Mouse (Mus musculus): ENCODE data around the gene Ccdc85b. TPM values are rescaled to one million over a fixed set of nuclear protein-coding genes. Genes with fewer than 3 reads are reported as not detected.
"Not testable (repeated sequence)": the region's sequence is repeated elsewhere in the genome, so short reads cannot be mapped to it uniquely, and the experiment has no call there.

Gene Ccdc85b
- total RNA-seq, 2 experiments from 2014 or later: 28.5 to 31.7 TPM

DNA sequence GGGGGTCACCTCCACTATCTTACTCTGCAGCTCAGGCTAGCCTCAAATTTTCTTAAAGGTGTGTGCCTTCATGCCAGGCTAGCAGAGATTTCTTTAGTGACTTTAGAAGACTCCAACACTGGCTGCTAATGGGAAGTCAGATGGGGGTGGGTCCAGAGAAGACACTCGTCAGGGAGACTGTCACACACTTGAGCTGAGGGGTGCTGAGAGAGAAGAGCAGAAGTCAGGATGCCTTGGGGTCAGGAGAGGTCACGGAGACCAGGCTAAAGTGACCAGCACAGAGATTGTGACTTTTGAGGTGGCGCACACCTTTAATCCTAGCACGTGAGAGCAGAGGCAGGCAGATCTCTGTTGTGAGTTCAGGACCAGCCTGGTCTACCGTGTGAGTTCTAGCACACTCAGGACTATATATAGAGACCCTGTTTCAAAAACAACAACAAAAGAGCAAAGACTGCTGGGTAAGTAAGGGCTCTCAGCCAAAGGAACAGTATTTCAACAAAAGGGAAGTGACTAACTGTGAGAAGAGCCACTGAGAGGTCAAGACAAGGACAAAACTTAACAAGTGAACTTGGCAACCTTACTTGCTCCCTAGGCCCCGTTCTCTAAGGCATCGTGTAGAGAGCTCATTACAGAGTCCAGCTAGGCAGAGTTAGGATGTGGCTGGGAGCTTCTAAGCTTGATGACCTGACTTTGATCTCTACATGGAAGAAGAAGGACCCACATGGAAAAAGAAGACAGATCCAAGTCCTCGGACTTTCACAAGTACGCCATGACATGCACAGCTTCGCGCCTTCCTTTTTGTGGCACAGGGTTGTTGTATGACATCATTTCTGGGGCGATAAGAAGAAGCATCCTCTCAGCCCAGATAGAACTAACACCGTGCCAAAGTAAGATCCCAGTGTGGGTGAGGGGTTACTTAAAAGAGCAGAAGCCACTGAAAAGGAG is 49.4 kb downstream of the Ccdc85b start:
- intact Hi-C loops (cut with DNase I): no loop called here
- DNase-seq (ENCODE audit: low spot score in 2 of 2): no peak

DNA sequence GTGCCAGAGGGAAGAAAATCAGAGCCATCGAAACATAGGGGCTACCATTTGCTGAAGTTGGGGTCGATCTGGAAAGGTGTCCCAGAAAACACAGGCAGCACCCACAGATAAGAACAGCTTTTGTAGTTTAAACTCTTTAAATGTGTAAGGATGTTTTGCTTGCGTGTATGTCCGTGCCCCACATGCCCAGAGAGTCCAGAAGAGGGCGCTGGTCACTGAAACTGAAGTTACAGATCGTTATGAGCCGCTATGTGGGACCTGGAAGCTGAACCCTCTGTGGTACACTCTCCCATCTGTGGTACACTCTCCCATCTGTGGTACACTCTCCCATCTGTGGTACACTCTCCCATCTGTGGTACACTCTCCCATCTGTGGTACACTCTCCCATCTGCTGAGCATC is 50.6 kb downstream of the Ccdc85b start:
- intact Hi-C loops (cut with DNase I): no loop called here
- peak in 1 of 2 experiments; percentile 40 for DNase-seq (ENCODE audit: low spot score in 2 of 2)

DNA sequence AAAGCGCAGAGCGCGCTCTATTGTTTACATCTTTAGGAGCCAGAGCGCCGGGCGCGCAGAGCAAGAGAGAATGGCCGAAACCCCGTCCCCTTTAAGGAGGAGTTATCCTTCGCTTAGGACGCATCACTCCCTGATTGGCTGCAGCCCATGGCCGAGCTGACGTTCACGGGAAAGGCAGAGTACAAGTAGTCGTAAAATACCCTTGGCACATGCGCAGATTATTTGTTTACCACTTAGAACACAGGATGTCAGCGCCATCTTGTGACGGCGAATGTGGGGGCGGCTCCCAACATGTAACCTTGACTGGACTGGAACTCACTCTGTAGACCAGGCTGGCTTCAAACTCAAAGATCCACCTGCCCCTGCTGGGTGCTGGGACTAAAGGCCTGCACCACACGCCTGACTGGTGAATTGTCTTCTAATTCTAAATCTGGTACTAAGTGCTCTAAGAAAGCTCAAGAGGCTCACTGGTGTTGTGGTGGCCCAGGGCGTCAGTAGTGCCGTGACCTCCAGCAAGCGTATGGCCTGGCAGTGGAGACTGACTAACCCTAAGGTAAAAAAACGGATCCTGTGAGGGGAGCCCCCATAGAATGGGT is 51.1 kb downstream of the Ccdc85b start:
- intact Hi-C loops (cut with DNase I): not testable (repeated sequence)
- peak in 1 of 2 experiments; percentile 43 for DNase-seq (ENCODE audit: low spot score in 2 of 2)

GRCm38 (mm10) chr19:5405924-5406323 is 51.8 kb downstream of the Ccdc85b start:
- intact Hi-C loops (cut with DNase I): no loop called here
- DNase-seq (ENCODE audit: low spot score in 2 of 2): no peak

Other genes starting within 250 kb of the Ccdc85b start
- 10 to 100 TPM; 62.0 to 63.1 TPM for gene Pacs1, start 184.8 kb downstream of the Ccdc85b start, total RNA-seq (2021)
- 100 to 1,000 TPM; 201 to 202 TPM for gene Sf3b2, start 162.4 kb downstream of the Ccdc85b start, total RNA-seq (2021)
- 10 to 100 TPM; 78.9 to 87.4 TPM for gene Gal3st3, start 159.6 kb downstream of the Ccdc85b start, total RNA-seq (2021)
- gene Catsper1, start 122.2 kb downstream of the Ccdc85b start, total RNA-seq (2021): not detected
- gene Cst6, start 108.3 kb downstream of the Ccdc85b start, total RNA-seq (2021): 10 to 100 TPM; 20.8 to 35.6 TPM
- gene Eif1ad, start 91.2 kb downstream of the Ccdc85b start, total RNA-seq (2021): 10 to 100 TPM; 20.5 to 24.2 TPM
- gene Banf1, start 90.7 kb downstream of the Ccdc85b start, total RNA-seq (2021): 10 to 100 TPM; 74.3 to 83.3 TPM
- 100 to 1,000 TPM in 1 of 2 experiments, 10 to 100 TPM in 1; 75.6 to 103 TPM for gene Sart1, start 69.2 kb downstream of the Ccdc85b start, total RNA-seq (2021)
- gene Tsga10ip, start 55.4 kb downstream of the Ccdc85b start, total RNA-seq (2021): not detected
- 100 to 1,000 TPM; 245 to 260 TPM for gene Drap1, start 32.9 kb downstream of the Ccdc85b start, total RNA-seq (2021)
- gene AI837181, start 32.8 kb downstream of the Ccdc85b start, total RNA-seq (2021): 10 to 100 TPM; 70.2 to 78.3 TPM
- not detected for gene Fosl1, start 10.3 kb downstream of the Ccdc85b start, total RNA-seq (2021)
- gene Fibp, start 2.7 kb upstream of the Ccdc85b start, total RNA-seq (2021): 10 to 100 TPM; 87.2 to 95.1 TPM
- under 1 TPM in 1 of 2 experiments, not detected in 1; 0.86 TPM for gene Ctsw, start 10.6 kb upstream of the Ccdc85b start, total RNA-seq (2021)
- 10 to 100 TPM; 11.2 to 16.0 TPM for gene Efemp2, start 16.1 kb upstream of the Ccdc85b start, total RNA-seq (2021)
- gene Mus81, start 30.5 kb upstream of the Ccdc85b start, total RNA-seq (2021): 10 to 100 TPM; 30.5 to 31.1 TPM
- gene Cfl1, start 32.6 kb upstream of the Ccdc85b start, total RNA-seq (2021): 1,000 to 10,000 TPM; 1,319 to 1,567 TPM
- gene 1700020D05Rik, start 45.9 kb upstream of the Ccdc85b start, total RNA-seq (2021): 10 to 100 TPM in 1 of 2 experiments, 1 to 10 TPM in 1; 2.7 to 11.0 TPM
- gene Snx32, start 52.6 kb upstream of the Ccdc85b start, total RNA-seq (2021): 10 to 100 TPM; 77.2 to 89.0 TPM
- gene Ovol1, start 102.8 kb upstream of the Ccdc85b start, total RNA-seq (2021): not detected
- 1 to 10 TPM; 6.6 to 7.3 TPM for gene Ap5b1, start 110.1 kb upstream of the Ccdc85b start, total RNA-seq (2021)
- gene Rnaseh2c, start 144.0 kb upstream of the Ccdc85b start, total RNA-seq (2021): 10 to 100 TPM; 73.2 to 74.8 TPM
- gene Kat5, start 152.3 kb upstream of the Ccdc85b start, total RNA-seq (2021): 100 to 1,000 TPM in 1 of 2 experiments, 10 to 100 TPM in 1; 80.4 to 105 TPM
- 10 to 100 TPM; 18.1 to 19.8 TPM for gene Rela, start 179.6 kb upstream of the Ccdc85b start, total RNA-seq (2021)
- 10 to 100 TPM; 14.0 to 22.8 TPM for gene Sipa1, start 205.8 kb upstream of the Ccdc85b start, total RNA-seq (2021)
- 10 to 100 TPM; 17.3 to 19.2 TPM for gene Map3k11, start 230.8 kb upstream of the Ccdc85b start, total RNA-seq (2021)
- gene Pcnx3, start 231.0 kb upstream of the Ccdc85b start, total RNA-seq (2021): 10 to 100 TPM; 66.1 to 83.1 TPM
- not detected for gene Kcnk7, start 246.5 kb upstream of the Ccdc85b start, total RNA-seq (2021)

Data from left cerebral cortex, postnatal 36 days (tissue).